Mouse (Mus musculus) neural tube, embryonic 11.5 days (tissue): ENCODE measurements around the gene Rbm46. TPM values are rescaled to one million over a fixed set of nuclear protein-coding genes. Genes with fewer than 3 reads are reported as not detected.
A peak's percentile ranks its signal among the peaks of the same experiment; 100 is the strongest.

ENCODE experiments used
- ATAC-seq: fragments of 200-750 bp; cut with Nextera tagmentation; 2 replicates; pipeline ENCODE4 v1.8.0; 2017; ENCODE audit warnings: moderate number of reproducible peaks, mild to moderate bottlenecking, moderate TSS enrichment, moderate library complexity; ENCODE audit not compliant: insufficient read depth, low FRiP score, low TSS enrichment
- DNase-seq: peaks from one replicate; pipeline ENCODE4 v3.0.0-alpha.2; 2015; ENCODE audit warnings: low spot score
- H3K27ac ChIP-seq: fragments of 300-500 bp; sonication (generic); 2 replicates; pipeline ENCODE4 v1.5.1; 2014; ENCODE audit warnings: low read depth, mild to moderate bottlenecking, low read length
- H3K27me3 ChIP-seq: fragments of 300-500 bp; sonication (generic); 2 replicates; pipeline ENCODE4 v1.6.1; 2014; ENCODE audit warnings: mild to moderate bottlenecking, low read length, mixed read lengths; ENCODE audit not compliant: control insufficient read depth, insufficient read depth
- H3K36me3 ChIP-seq: fragments of 300-500 bp; sonication (generic); 2 replicates; pipeline ENCODE4 v1.6.1; 2014; ENCODE audit warnings: mild to moderate bottlenecking, low read length, moderate library complexity, mixed read lengths; ENCODE audit not compliant: control insufficient read depth, insufficient read depth
- H3K4me1 ChIP-seq: fragments of 300-500 bp; sonication (generic); 2 replicates; pipeline ENCODE4 v1.6.1; 2014; ENCODE audit warnings: low read length, mixed read lengths; ENCODE audit not compliant: control insufficient read depth, insufficient read depth
- H3K4me2 ChIP-seq: fragments of 300-500 bp; sonication (generic); 2 replicates; pipeline ENCODE4 v1.6.1; 2014; ENCODE audit warnings: low read depth, mild to moderate bottlenecking, moderate library complexity
- H3K4me3 ChIP-seq: fragments of 300-500 bp; sonication (generic); 2 replicates; pipeline ENCODE4 v1.5.1; 2014; ENCODE audit warnings: low read depth, low read length
- H3K9ac ChIP-seq: fragments of 300-500 bp; sonication (generic); 2 replicates; pipeline ENCODE4 v1.6.1; 2014; ENCODE audit warnings: mild to moderate bottlenecking, low read length
- H3K9me3 ChIP-seq: fragments of 300-500 bp; sonication (generic); 2 replicates; pipeline ENCODE4 v1.6.1; 2016; ENCODE audit warnings: low read length; ENCODE audit not compliant: control insufficient read depth
- WGBS: fragments of 180-500 bp; shearing (Covaris S2); extraction: QIAGEN DNeasy Blood & Tissue Kit; methylation state at CpG from one replicate; pipeline ENCODE4 v1.1.7; 2014; 5-methylcytosine and 5-hydroxymethylcytosine counted together
- polyA plus RNA-seq: library from polyadenylated mRNA; unstranded; fragments of >200 nt; fragmentation: Nextera tagmentation; extraction: Ambion mirVana; gene quantifications from 2 replicates; pipeline ENCODE4 v1.2.1, GENCODE M21; 2014

Gene Rbm46
- polyA plus RNA-seq, result 2.1 and 2.3 TPM in 2 replicates

GRCm38 (mm10) chr3:82876372-82876739 is at the start of gene Rbm46:
Rbm46 (minus strand) TSS chr3:82876483.
- DNase-seq, result peak; percentile 85
- H3K4me3 ChIP-seq, result peak within 1 kb of the TSS; percentile 25; the same call in 1 of the 2 replicates
- no peak within 1 kb of the TSS for H3K27ac ChIP-seq
- WGBS, result 29% methylated on average over 36 of the region's 36 CpGs
- peaks cover 15% of the 10 kb centered on the region for H3K27me3 ChIP-seq
- no peaks in the 10 kb centered on the region for H3K4me1 ChIP-seq
- H3K9me3 ChIP-seq, result peaks cover 3% of the 10 kb centered on the region; the same call in 1 of the 2 replicates
- peak within 1 kb of the TSS; percentile 43 for H3K4me2 ChIP-seq
- no peak within 1 kb of the TSS for H3K9ac ChIP-seq
- H3K36me3 ChIP-seq, result no peaks in the 10 kb centered on the region
- ATAC-seq, result peak; percentile 94

- no peaks in the 10 kb centered on the region for H3K27me3 ChIP-seq
- H3K4me1 ChIP-seq, result no peaks in the 10 kb centered on the region
- no peak overlapping the region for H3K9ac ChIP-seq
- no peaks in the 10 kb centered on the region for H3K9me3 ChIP-seq
- no peak overlapping the region for H3K4me2 ChIP-seq
- no peaks in the 10 kb centered on the region for H3K36me3 ChIP-seq
- H3K27ac ChIP-seq, result no peak overlapping the region
- ATAC-seq (no peak), DNase-seq (no peak)
- 36% methylated on average over 1 of the region's 1 CpGs for WGBS
- no peak overlapping the region for H3K4me3 ChIP-seq
Observed at GRCm38 (mm10) chr3:82915632-82916031, 39.3 kb upstream of the Rbm46 start.

GRCm38 (mm10) chr3:82908671-82909070 is 32.4 kb upstream of the Rbm46 start:
- WGBS, result 86% methylated on average over 2 of the region's 2 CpGs
- no peak for ATAC-seq
- Histone ChIP-seq H3K36me3 (no peaks in the 10 kb centered on the region), H3K9ac (no peak overlapping the region), H3K4me3 (no peak overlapping the region), H3K4me1 (no peaks in the 10 kb centered on the region), H3K9me3 (no peaks in the 10 kb centered on the region), H3K27me3 (peaks cover 10% of the 10 kb centered on the region), H3K27ac (no peak overlapping the region), H3K4me2 (no peak overlapping the region)
- DNase-seq, result no peak

GRCm38 (mm10) chr3:82904211-82904908 is 28.1 kb upstream of the Rbm46 start:
- under 1% methylated on average over 31 of the region's 31 CpGs for WGBS
- ATAC-seq, result no peak

GRCm38 (mm10) chr3:82903613-82904205 is 27.4 kb upstream of the Rbm46 start, which contains the start of gene Lrat:
Lrat (minus strand) TSS chr3:82903973.
- no peaks in the 10 kb centered on the region for H3K36me3 ChIP-seq
- peak within 1 kb of the TSS; percentile 7; the same call in 1 of the 2 replicates for H3K9ac ChIP-seq
- H3K9me3 ChIP-seq, result no peaks in the 10 kb centered on the region
- peak; percentile 65; the same call in 1 of the 2 replicates for ATAC-seq
- peaks cover 21% of the 10 kb centered on the region for H3K27me3 ChIP-seq
- peak; percentile 38 for DNase-seq
- 1% methylated on average over 35 of the region's 35 CpGs for WGBS
- peak within 1 kb of the TSS; percentile 41 for H3K4me3 ChIP-seq
- no peaks in the 10 kb centered on the region for H3K4me1 ChIP-seq
- peak within 1 kb of the TSS; percentile 92 for H3K4me2 ChIP-seq
- H3K27ac ChIP-seq, result no peak within 1 kb of the TSS

More at GRCm38 (mm10) chr3:82904211-82904908, 28.1 kb upstream of the Rbm46 start:
- H3K9me3 ChIP-seq, result no peaks in the 10 kb centered on the region
- no peaks in the 10 kb centered on the region for H3K4me1 ChIP-seq
- peaks cover 21% of the 10 kb centered on the region for H3K27me3 ChIP-seq
- no peaks in the 10 kb centered on the region for H3K36me3 ChIP-seq
- no peak overlapping the region for H3K27ac ChIP-seq
- peak overlapping the region; percentile 92 for H3K4me2 ChIP-seq
- DNase-seq, result peak; percentile 33
- no peak overlapping the region; the same call in 1 of the 2 replicates for H3K9ac ChIP-seq
- H3K4me3 ChIP-seq, result peak overlapping the region; percentile 41

GRCm38 (mm10) chr3:82902757-82903612 is 26.7 kb upstream of the Rbm46 start:
- Histone ChIP-seq H3K9me3 (no peaks in the 10 kb centered on the region), H3K27me3 (peaks cover 21% of the 10 kb centered on the region), H3K4me2 (peak overlapping the region; percentile 92), H3K36me3 (no peaks in the 10 kb centered on the region), H3K27ac (no peak overlapping the region), H3K4me1 (no peaks in the 10 kb centered on the region), H3K4me3 (peak overlapping the region; percentile 41), H3K9ac (no peak overlapping the region)
- no peak for ATAC-seq
- DNase-seq, result no peak
- 19% methylated on average over 20 of the region's 20 CpGs for WGBS

GRCm38 (mm10) chr3:82888842-82889241 is 12.6 kb upstream of the Rbm46 start:
- Histone ChIP-seq H3K36me3 (no peaks in the 10 kb centered on the region), H3K27me3 (no peaks in the 10 kb centered on the region), H3K4me2 (no peak overlapping the region), H3K9ac (no peak overlapping the region), H3K4me1 (no peaks in the 10 kb centered on the region), H3K27ac (no peak overlapping the region), H3K9me3 (no peaks in the 10 kb centered on the region), H3K4me3 (no peak overlapping the region)
- WGBS, result 5% methylated on average over 2 of the region's 2 CpGs
- no peak for DNase-seq
- ATAC-seq, result no peak

GRCm38 (mm10) chr3:82877258-82877657 is 975 bp upstream of the Rbm46 start:
- 14% methylated on average over 4 of the region's 4 CpGs for WGBS
- Histone ChIP-seq H3K9ac (no peak overlapping the region), H3K4me3 (no peak overlapping the region), H3K4me1 (no peaks in the 10 kb centered on the region), H3K27me3 (peaks cover 15% of the 10 kb centered on the region), H3K4me2 (no peak overlapping the region), H3K36me3 (no peaks in the 10 kb centered on the region), H3K27ac (no peak overlapping the region), H3K9me3 (peaks cover 3% of the 10 kb centered on the region; the same call in 1 of the 2 replicates)
- DNase-seq, result no peak
- no peak for ATAC-seq
